Mouse (Mus musculus) left cerebral cortex, adult 6 months (tissue): ENCODE results near the gene Triap1. TPM values are rescaled to one million over a fixed set of nuclear protein-coding genes. Genes with fewer than 3 reads are reported as not detected.

Experiments
- long read RNA-seq, 2 experiments: library from polyadenylated mRNA; unstranded; transcript quantifications; one replicate each; pipeline ENCODE4 v2.0.0; 2019 to 2020
- polyA plus RNA-seq: library from polyadenylated mRNA; unstranded; fragments of <200 nt; fragmentation: Nextera tagmentation; gene quantifications from 2 replicates; pipeline ENCODE4 v1.2.3, GENCODE M21; 2021

The Triap1 gene
- polyA plus RNA-seq = 44.5 and 49.4 TPM in 2 replicates
- long read RNA-seq, experiment 1, transcript Triap1-201 (2 exons, 1,088 nt) = major isoform, 48 of 51 reads
- long read RNA-seq, experiment 1, partial matches to known transcripts = 0 of 51 reads
- long read RNA-seq, experiment 1, other reads (novel, unspliced or antisense) = 3 of 51 reads
- long read RNA-seq, experiment 2, transcript Triap1-201 (2 exons, 1,088 nt) = major isoform, 46 of 50 reads
- long read RNA-seq, experiment 2, partial matches to known transcripts = 4 of 50 reads
- long read RNA-seq, experiment 2, other reads (novel, unspliced or antisense) = 0 of 50 reads

GRCm38 (mm10) chr5:115340577-115341313, at the start of gene Triap1, which contains the start of gene Gatc:
Gene Triap1 (plus strand): TSS chr5:115341225.
Gene Gatc (minus strand): TSS chr5:115341178.

GRCm38 (mm10) chr5:115300792-115301614, 40.0 kb upstream of the Triap1 start, which contains the start of gene Dynll1:
Gene Dynll1 (minus strand): TSS chr5:115300999.

GRCm38 (mm10) chr5:115326875-115327609, 14.0 kb upstream of the Triap1 start, which contains the start of gene Srsf9:
Gene Srsf9 (plus strand): TSS chr5:115327177.

GRCm38 (mm10) chr5:115348546-115349224, 7.7 kb downstream of the Triap1 start, which contains the start of gene Cox6a1:
Gene Cox6a1 (minus strand): TSS chr5:115348981.

Other genes starting within 250 kb of the Triap1 start
- gene Gm10401, start 242.9 kb upstream of the Triap1 start, polyA plus RNA-seq = 8.4 and 17.3 TPM in 2 replicates
- gene Acads, start 221.9 kb upstream of the Triap1 start, polyA plus RNA-seq = 3.7 and 6.1 TPM in 2 replicates
- gene Unc119b, start 206.2 kb upstream of the Triap1 start, polyA plus RNA-seq = 12.8 and 14.9 TPM in 2 replicates
- 16.4 and 23.1 TPM in 2 replicates for gene Mlec, start 183.0 kb upstream of the Triap1 start, polyA plus RNA-seq
- 22.4 and 33.5 TPM in 2 replicates for gene Cabp1, start 146.8 kb upstream of the Triap1 start, polyA plus RNA-seq
- gene Pop5, start 105.4 kb upstream of the Triap1 start, polyA plus RNA-seq = 299 and 371 TPM in 2 replicates
- gene Rnf10, start 68.3 kb upstream of the Triap1 start, polyA plus RNA-seq = 40.8 and 113 TPM in 2 replicates
- gene Coq5, start 61.6 kb upstream of the Triap1 start, polyA plus RNA-seq = 60.9 and 61.8 TPM in 2 replicates
- 244 and 368 TPM in 2 replicates for gene Dynll1, start 40.2 kb upstream of the Triap1 start, polyA plus RNA-seq
- 32.5 and 32.9 TPM in 2 replicates for gene Srsf9, start 14.0 kb upstream of the Triap1 start, polyA plus RNA-seq
- 18.1 and 25.7 TPM in 2 replicates for gene Gatc, start within 50 bp of the Triap1 start, polyA plus RNA-seq
- 2,696 and 2,945 TPM in 2 replicates for gene Cox6a1, start 7.8 kb downstream of the Triap1 start, polyA plus RNA-seq
- 4.7 and 17.8 TPM in 2 replicates for gene Msi1, start 88.4 kb downstream of the Triap1 start, polyA plus RNA-seq
- gene Pla2g1b, start 125.0 kb downstream of the Triap1 start, polyA plus RNA-seq = not detected in 2 replicates
- gene Sirt4, start 143.5 kb downstream of the Triap1 start, polyA plus RNA-seq = 6.8 and 8.8 TPM in 2 replicates
- 3.8 and 8.2 TPM in 2 replicates for gene Pxn, start 165.5 kb downstream of the Triap1 start, polyA plus RNA-seq
- gene Rplp0, start 218.2 kb downstream of the Triap1 start, polyA plus RNA-seq = 640 and 793 TPM in 2 replicates
- 15.5 and 19.1 TPM in 2 replicates for gene Gcn1l1, start 224.0 kb downstream of the Triap1 start, polyA plus RNA-seq